Mouse (Mus musculus): ENCODE data around the gene Akr1a1. TPM values are rescaled to one million over a fixed set of nuclear protein-coding genes. Genes with fewer than 3 reads are reported as not detected.
"Not testable (repeated sequence)": the region's sequence is repeated elsewhere in the genome, so short reads cannot be mapped to it uniquely, and the experiment has no call there.

Akr1a1 gene
- total RNA-seq, 2 experiments from 2014 or later, result 178 to 196 TPM

- no peak for TF ChIP-seq CTCF (IDR thresholded peaks at IDR 0.05)
- intact Hi-C loops (cut with DNase I), result no loop called here
- Histone ChIP-seq H3K27ac (no peak overlapping the region), H3K4me3 (no peak overlapping the region)
- DNase-seq, result no peak
These were observed 27.7 kb upstream of the Akr1a1 start for GRCm38 (mm10) chr4:116679141-116679540.

GRCm38 (mm10) chr4:116677808-116678207, 26.3 kb upstream of the Akr1a1 start:
- no peak for TF ChIP-seq CTCF (IDR thresholded peaks at IDR 0.05)
- H3K27ac ChIP-seq, result no peak overlapping the region
- no peak for DNase-seq
- H3K4me3 ChIP-seq, result no peak overlapping the region
- intact Hi-C loops (cut with DNase I), result no loop called here

- Histone ChIP-seq H3K27ac (no peak overlapping the region), H3K4me3 (no peak overlapping the region)
- no peak for DNase-seq
- no peak for TF ChIP-seq CTCF (IDR thresholded peaks at IDR 0.05)
- intact Hi-C loops (cut with DNase I), result no loop called here
These were observed 24.5 kb upstream of the Akr1a1 start for GRCm38 (mm10) chr4:116676027-116676426.

GRCm38 (mm10) chr4:116674761-116675160, 23.3 kb upstream of the Akr1a1 start:
- H3K4me3 ChIP-seq; intact Hi-C loops (cut with DNase I); H3K27ac ChIP-seq; DNase-seq: not testable (repeated sequence)

GRCm38 (mm10) chr4:116672785-116673184, 21.3 kb upstream of the Akr1a1 start:
- Histone ChIP-seq H3K4me3 (no peak overlapping the region), H3K27ac (no peak overlapping the region)
- no peak for TF ChIP-seq CTCF (IDR thresholded peaks at IDR 0.05)
- intact Hi-C loops (cut with DNase I), result no loop called here
- DNase-seq, result no peak

- TF ChIP-seq CTCF (IDR thresholded peaks at IDR 0.05), result peak; percentile 55
- H3K4me3 ChIP-seq, result no peak overlapping the region
- DNase-seq, result no peak
- intact Hi-C loops (cut with DNase I), result no loop called here
- no peak overlapping the region for H3K27ac ChIP-seq
These were observed 17.8 kb upstream of the Akr1a1 start for GRCm38 (mm10) chr4:116669291-116669690.

- Histone ChIP-seq H3K27ac (peak overlapping the region; percentile 46), H3K4me3 (no peak overlapping the region)
- DNase-seq, result no peak
- no peak for TF ChIP-seq CTCF (IDR thresholded peaks at IDR 0.05)
- intact Hi-C loops (cut with DNase I), result no loop called here
These were observed 16.7 kb upstream of the Akr1a1 start for GRCm38 (mm10) chr4:116668145-116668544.

- H3K4me3 ChIP-seq, result no peak overlapping the region
- no peak for TF ChIP-seq CTCF (IDR thresholded peaks at IDR 0.05)
- no peak overlapping the region for H3K27ac ChIP-seq
- intact Hi-C loops (cut with DNase I), result no loop called here
- DNase-seq, result no peak
These were observed 15.1 kb upstream of the Akr1a1 start for GRCm38 (mm10) chr4:116666625-116667024.

GRCm38 (mm10) chr4:116661998-116662397, 10.5 kb upstream of the Akr1a1 start:
- no peak for TF ChIP-seq CTCF (IDR thresholded peaks at IDR 0.05)
- no peak overlapping the region for H3K27ac ChIP-seq
- no peak for DNase-seq
- intact Hi-C loops (cut with DNase I), result no loop called here
- H3K4me3 ChIP-seq, result no peak overlapping the region

GRCm38 (mm10) chr4:116660829-116661228, 9.3 kb upstream of the Akr1a1 start:
- no peak for DNase-seq
- intact Hi-C loops (cut with DNase I), result no loop called here
- Histone ChIP-seq H3K27ac (no peak overlapping the region), H3K4me3 (no peak overlapping the region)
- no peak for TF ChIP-seq CTCF (IDR thresholded peaks at IDR 0.05)

- intact Hi-C loops (cut with DNase I), result not testable (repeated sequence)
These were observed 8.4 kb upstream of the Akr1a1 start for GRCm38 (mm10) chr4:116659916-116660315.

GRCm38 (mm10) chr4:116659474-116659873, 8.0 kb upstream of the Akr1a1 start:
- intact Hi-C loops (cut with DNase I), result no loop called here
- H3K4me3 ChIP-seq, result no peak overlapping the region
- no peak for DNase-seq
- no peak overlapping the region for H3K27ac ChIP-seq
- no peak for TF ChIP-seq CTCF (IDR thresholded peaks at IDR 0.05)

More at GRCm38 (mm10) chr4:116659916-116660315, 8.4 kb upstream of the Akr1a1 start:
- H3K27ac ChIP-seq, DNase-seq, H3K4me3 ChIP-seq: not testable (repeated sequence)

- DNase-seq, result no peak
- Histone ChIP-seq H3K4me3 (no peak overlapping the region), H3K27ac (no peak overlapping the region)
- no peak for TF ChIP-seq CTCF (IDR thresholded peaks at IDR 0.05)
- intact Hi-C loops (cut with DNase I), result no loop called here
These were observed 6.5 kb upstream of the Akr1a1 start for GRCm38 (mm10) chr4:116657971-116658370.

GRCm38 (mm10) chr4:116655658-116656057, 4.2 kb upstream of the Akr1a1 start:
- peak overlapping the region; percentile 31; the same call in 1 of the 2 replicates for H3K27ac ChIP-seq
- H3K4me3 ChIP-seq, result no peak overlapping the region
- no peak for DNase-seq
- no peak for TF ChIP-seq CTCF (IDR thresholded peaks at IDR 0.05)
- intact Hi-C loops (cut with DNase I), result no loop called here

- DNase-seq, result no peak
- intact Hi-C loops (cut with DNase I), result no loop called here
- Histone ChIP-seq H3K4me3 (no peak overlapping the region), H3K27ac (no peak overlapping the region; the same call in 1 of the 2 replicates)
- TF ChIP-seq CTCF (IDR thresholded peaks at IDR 0.05), result no peak
These were observed 3.6 kb upstream of the Akr1a1 start for GRCm38 (mm10) chr4:116655100-116655499.

Measured in gastrocnemius, adult 2 months (tissue).